Mouse (Mus musculus) kidney, postnatal 4 days (tissue): Measurements from ENCODE around the gene Pyroxd1.

ENCODE experiments used
- DNase-seq, 2 experiments: peaks; one replicate each; pipeline ENCODE4 v3.0.0; 2021; ENCODE audit warnings: mixed read lengths in 2 of 2

Gene Pyroxd1

GRCm38 (mm10) chr6:142378576-142379330 is 33.3 kb downstream of the Pyroxd1 start:
- DNase-seq, result no peak

- DNase-seq, result no peak
Observed at GRCm38 (mm10) chr6:142379961-142380360, 34.5 kb downstream of the Pyroxd1 start.

- no peak for DNase-seq
Observed at GRCm38 (mm10) chr6:142381615-142382014, 36.2 kb downstream of the Pyroxd1 start.

GRCm38 (mm10) chr6:142384521-142384920 is 39.1 kb downstream of the Pyroxd1 start:
- DNase-seq, result no peak

GRCm38 (mm10) chr6:142386285-142387010 is 41.0 kb downstream of the Pyroxd1 start:
- no peak for DNase-seq

- DNase-seq, result peak; percentile 98 to 99
Observed at GRCm38 (mm10) chr6:142387011-142387754, 41.7 kb downstream of the Pyroxd1 start, which contains the start of the genes Recql and Golt1b. Gene Recql, minus strand, starts transcription at chr6:142387087. Gene Golt1b, plus strand, starts transcription at chr6:142387221.

GRCm38 (mm10) chr6:142387755-142388271 is 42.4 kb downstream of the Pyroxd1 start:
- no peak for DNase-seq

GRCm38 (mm10) chr6:142389101-142389500 is 43.6 kb downstream of the Pyroxd1 start:
- DNase-seq, result no peak

GRCm38 (mm10) chr6:142392312-142392711 is 46.9 kb downstream of the Pyroxd1 start:
- DNase-seq, result no peak

GRCm38 (mm10) chr6:142394669-142395068 is 49.2 kb downstream of the Pyroxd1 start:
- no peak for DNase-seq

- no peak for DNase-seq
Observed at GRCm38 (mm10) chr6:142395756-142396155, 50.3 kb downstream of the Pyroxd1 start.

GRCm38 (mm10) chr6:142411140-142411539 is 65.7 kb downstream of the Pyroxd1 start:
- no peak for DNase-seq
